Mouse (Mus musculus): ENCODE results near the gene Usp35. TPM values are rescaled to one million over a fixed set of nuclear protein-coding genes. Genes with fewer than 3 reads are reported as not detected.

Usp35 gene
- total RNA-seq, 1 experiment from 2014 or later = 9.4 TPM

Other genes with a start within 250 kb of the Usp35 start
- gene Kctd21, start 307 bp upstream of the Usp35 start, total RNA-seq (2021) = 9.0 and 9.1 TPM in 2 replicates
- 17.4 and 24.3 TPM in 2 replicates for gene Alg8, start 39.6 kb upstream of the Usp35 start, total RNA-seq (2021)
- gene Ndufc2, start 68.0 kb upstream of the Usp35 start, total RNA-seq (2021) = 221 and 290 TPM in 2 replicates
- gene Thrsp, start 85.7 kb upstream of the Usp35 start, total RNA-seq (2021) = 584 and 613 TPM in 2 replicates
- 1.7 TPM in 2 replicates for gene Kctd14, start 119.3 kb upstream of the Usp35 start, total RNA-seq (2021)
- gene Ints4, start 148.9 kb upstream of the Usp35 start, total RNA-seq (2021) = 64.7 and 65.3 TPM in 2 replicates
- gene Aamdc, start 247.5 kb upstream of the Usp35 start, total RNA-seq (2021) = 32.2 and 36.8 TPM in 2 replicates
- gene Rsf1, start 247.9 kb upstream of the Usp35 start, total RNA-seq (2021) = 30.6 and 32.0 TPM in 2 replicates